18 mouse cellular contexts compared by ENCODE assay signal in the genomic region with DNA sequence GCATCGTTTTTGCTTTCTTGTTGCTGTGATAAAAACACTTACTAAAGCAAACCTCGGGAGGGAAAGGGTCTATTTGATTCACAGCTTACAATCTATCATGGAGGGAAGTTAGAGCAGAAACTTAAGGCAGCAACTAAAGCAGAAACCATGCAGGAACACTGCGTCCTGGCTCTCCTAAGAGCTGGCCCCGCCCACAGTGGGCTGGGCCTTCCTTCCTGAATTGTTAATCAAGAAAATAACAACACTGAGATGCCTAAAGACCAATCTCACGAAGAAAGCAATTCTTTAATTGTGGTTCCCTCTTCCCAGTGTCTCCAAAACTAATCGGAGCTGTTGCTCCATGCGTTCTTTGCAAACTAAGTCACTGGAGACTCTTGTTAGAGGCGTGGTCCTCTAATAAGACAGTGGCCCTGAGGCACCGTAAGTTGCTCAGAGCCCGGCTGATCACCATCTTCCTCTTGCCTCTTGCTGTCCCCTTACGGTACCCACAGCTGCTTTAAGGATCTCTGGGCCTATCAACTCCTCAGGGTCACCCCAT. TPM values are rescaled to one million over a fixed set of nuclear protein-coding genes. Genes with fewer than 3 reads are reported as not detected.
DNase-seq lines count a peak whose midpoint lies in the region; ATAC-seq and TF ChIP-seq lines count a peak whose summit lies in the region.
"Had no signal": no experiment of that assay in that cellular context is flagged by ENCODE, and none has a peak within 500 bp of the region (broad histone marks: within the 10 kb centered on the region; RNA-seq: fewer than 3 reads in every experiment).

No protein-coding gene starts in this region.

- no peak overlapping the region for H3K4me2 ChIP-seq in kidney, embryonic 14.5 days (replicated peaks; ENCODE audit: low read depth, low read length)
- no peak overlapping the region for H3K4me2 ChIP-seq in midbrain, embryonic 11.5 days
- no peak overlapping the region for H3K4me2 ChIP-seq in forebrain, embryonic 16.5 days (ENCODE audit: low read length)
- H3K4me2 ChIP-seq: forebrain, embryonic 15.5 days; intestine, embryonic 15.5 days; limb, embryonic 13.5 days; neural tube, embryonic 13.5 days had no signal

- TF ChIP-seq POLR2A in kidney, adult 2 months (IDR thresholded peaks at IDR 0.05; ENCODE audit: low read depth, low read length) = no peak

- no peaks in the 10 kb centered on the region for H3K36me3 ChIP-seq in kidney, adult 2 months (ENCODE audit: control insufficient read depth, insufficient read depth, low read length)
- no peaks in the 10 kb centered on the region for H3K36me3 ChIP-seq in kidney, embryonic 14.5 days (ENCODE audit: control insufficient read depth, insufficient read depth, low read length)
- no peaks in the 10 kb centered on the region for H3K36me3 ChIP-seq in midbrain, embryonic 11.5 days (ENCODE audit: control insufficient read depth, insufficient read depth, low read length)
- H3K36me3 ChIP-seq in forebrain, embryonic 16.5 days (ENCODE audit: control insufficient read depth, insufficient read depth) = no peaks in the 10 kb centered on the region
- H3K36me3 ChIP-seq: forebrain, embryonic 15.5 days; hindbrain, embryonic 10.5 days; intestine, embryonic 15.5 days; limb, embryonic 13.5 days; neural tube, embryonic 13.5 days had no signal

- peak; percentile 17 for DNase-seq in adrenal gland, postnatal 14 days
- no peak for DNase-seq in adrenal gland, adult 2 months
- peak; percentile 66 for DNase-seq in kidney, adult 2 months
- peak; percentile 55 for DNase-seq in testis, postnatal 10 days (ENCODE audit: low spot score)
- DNase-seq in testis, postnatal 14 days (ENCODE audit: low spot score) = no peak
- DNase-seq in midbrain, embryonic 11.5 days (ENCODE audit: low spot score, missing footprints) = no peak
- DNase-seq: adrenal gland, adult 8-10 months; cerebellum, adult 8-10 months; embryo, embryonic 11 days; gastrocnemius, postnatal 14 days; thymus, postnatal 14 days had no signal

- H3K27me3 ChIP-seq in kidney, adult 2 months (replicated peaks; ENCODE audit: control insufficient read depth, insufficient read depth, low read length) = no peaks in the 10 kb centered on the region
- no peaks in the 10 kb centered on the region for H3K27me3 ChIP-seq in kidney, embryonic 14.5 days (ENCODE audit: control insufficient read depth, insufficient read depth, low read length)
- no peaks in the 10 kb centered on the region for H3K27me3 ChIP-seq in midbrain, embryonic 11.5 days (ENCODE audit: control insufficient read depth, insufficient read depth, low read length)
- no peaks in the 10 kb centered on the region for H3K27me3 ChIP-seq in forebrain, embryonic 16.5 days (replicated peaks; ENCODE audit: control insufficient read depth, insufficient read depth, low read length)
- H3K27me3 ChIP-seq: forebrain, embryonic 15.5 days; intestine, embryonic 15.5 days; neural tube, embryonic 13.5 days had no signal

- H3K4me3 ChIP-seq in kidney, adult 2 months (ENCODE audit: insufficient read depth, low read depth, low read length) = no peak overlapping the region
- no peak overlapping the region for H3K4me3 ChIP-seq in kidney, embryonic 14.5 days (ENCODE audit: low read length)
- H3K4me3 ChIP-seq in midbrain, embryonic 11.5 days (ENCODE audit: low read depth, low read length) = no peak overlapping the region
- no peak overlapping the region for H3K4me3 ChIP-seq in forebrain, embryonic 16.5 days (replicated peaks; ENCODE audit: low read length)
- H3K4me3 ChIP-seq: forebrain, embryonic 15.5 days; hindbrain, embryonic 10.5 days; intestine, embryonic 15.5 days; limb, embryonic 13.5 days; neural tube, embryonic 13.5 days had no signal

- H3K9me3 ChIP-seq in kidney, embryonic 14.5 days (ENCODE audit: control insufficient read depth, low read length) = no peaks in the 10 kb centered on the region
- H3K9me3 ChIP-seq in midbrain, embryonic 11.5 days (ENCODE audit: control insufficient read depth, low read length) = no peaks in the 10 kb centered on the region
- no peaks in the 10 kb centered on the region for H3K9me3 ChIP-seq in forebrain, embryonic 16.5 days (ENCODE audit: control insufficient read depth, low read length)
- H3K9me3 ChIP-seq: forebrain, embryonic 15.5 days; hindbrain, embryonic 10.5 days; intestine, embryonic 15.5 days; limb, embryonic 13.5 days; neural tube, embryonic 13.5 days had no signal

- H3K27ac ChIP-seq in kidney, adult 2 months (ENCODE audit: insufficient read depth, low read depth, low read length) = no peak overlapping the region
- no peak overlapping the region for H3K27ac ChIP-seq in kidney, embryonic 14.5 days (ENCODE audit: low read depth, low read length)
- H3K27ac ChIP-seq in midbrain, embryonic 11.5 days (ENCODE audit: low read depth, low read length) = no peak overlapping the region
- H3K27ac ChIP-seq in forebrain, embryonic 16.5 days (ENCODE audit: low read length) = no peak overlapping the region
- H3K27ac ChIP-seq: forebrain, embryonic 15.5 days; hindbrain, embryonic 10.5 days; intestine, embryonic 15.5 days; limb, embryonic 13.5 days; neural tube, embryonic 13.5 days had no signal

- ATAC-seq in kidney, embryonic 14.5 days (ENCODE audit: low FRiP score, low TSS enrichment) = no peak
- ATAC-seq in midbrain, embryonic 11.5 days (ENCODE audit: low FRiP score) = no peak
- no peak for ATAC-seq in forebrain, embryonic 16.5 days
- ATAC-seq: forebrain, embryonic 15.5 days; intestine, embryonic 15.5 days had no signal

- no peaks in the 10 kb centered on the region for H3K4me1 ChIP-seq in kidney, adult 2 months (ENCODE audit: control insufficient read depth, insufficient read depth, low read length)
- H3K4me1 ChIP-seq in kidney, embryonic 14.5 days (ENCODE audit: control insufficient read depth, insufficient read depth, low read length) = no peaks in the 10 kb centered on the region
- no peaks in the 10 kb centered on the region for H3K4me1 ChIP-seq in midbrain, embryonic 11.5 days (ENCODE audit: control insufficient read depth, insufficient read depth, low read length)
- no peaks in the 10 kb centered on the region for H3K4me1 ChIP-seq in forebrain, embryonic 16.5 days (replicated peaks; ENCODE audit: control insufficient read depth, insufficient read depth, low read length)
- H3K4me1 ChIP-seq: forebrain, embryonic 15.5 days; intestine, embryonic 15.5 days; limb, embryonic 13.5 days; neural tube, embryonic 13.5 days had no signal

- TF ChIP-seq CTCF in kidney, adult 2 months (conservative IDR thresholded peaks at IDR 0.05; ENCODE audit: insufficient read depth, insufficient read length, low read depth, low read length) = no peak

- H3K9ac ChIP-seq in kidney, embryonic 14.5 days (ENCODE audit: low read depth, low read length) = no peak overlapping the region
- H3K9ac ChIP-seq in midbrain, embryonic 11.5 days (ENCODE audit: low read length) = no peak overlapping the region
- H3K9ac ChIP-seq in forebrain, embryonic 16.5 days (replicated peaks; ENCODE audit: low read depth, low read length) = no peak overlapping the region
- H3K9ac ChIP-seq: forebrain, embryonic 15.5 days; intestine, embryonic 15.5 days; limb, embryonic 13.5 days; neural tube, embryonic 13.5 days had no signal

- WGBS in kidney, adult 2 months = 68% methylated on average over 11 of the region's 11 CpGs
- WGBS in kidney, embryonic 14.5 days = 79% methylated on average over 11 of the region's 11 CpGs
- 72% methylated on average over 11 of the region's 11 CpGs for WGBS in midbrain, embryonic 11.5 days
- WGBS in forebrain, embryonic 16.5 days = 76% methylated on average over 11 of the region's 11 CpGs

RNA-seq across cellular contexts. Expression of a gene that starts 37.1 kb away (rescaled TPM):
- total RNA-seq in adrenal gland, postnatal 14 days (2021) = 0.93 and 6.8 TPM in 2 replicates
- total RNA-seq in adrenal gland, adult 2 months (2021) = 1 to 10 TPM; 1.2 to 2.7 TPM
- 3.1 and 3.5 TPM in 2 replicates for polyA plus RNA-seq in adrenal gland, adult 2 months (2012; rRNA removed)
- polyA plus RNA-seq in kidney, adult 2 months (2012; rRNA removed) = 1.0 and 2.1 TPM in 2 replicates
- 0.40 and 0.60 TPM in 2 replicates for polyA plus RNA-seq in kidney, embryonic 14.5 days (2014; fragmentation: Nextera tagmentation; extraction: Ambion mirVana)
- 0.67 and 0.84 TPM in 2 replicates for polyA plus RNA-seq in midbrain, embryonic 11.5 days (2014; fragmentation: Nextera tagmentation; extraction: Ambion mirVana)
- polyA plus RNA-seq in forebrain, embryonic 16.5 days (2015; fragmentation: Nextera tagmentation; extraction: Ambion mirVana) = 0.23 and 0.39 TPM in 2 replicates

Comparison
In these comparisons a context has a peak if more than half of its experiments do, and no peak if none do; other contexts are left out.
1. DNase-seq: peak in adrenal gland, postnatal 14 days (single experiment), kidney, adult 2 months (single experiment) and testis, postnatal 10 days (single experiment); none in adrenal gland, adult 2 months (single experiment), testis, postnatal 14 days (single experiment) and midbrain, embryonic 11.5 days (single experiment).